Mouse (Mus musculus) hindbrain, postnatal 0 days (tissue): ENCODE measurements around the gene Nvl. TPM values are rescaled to one million over a fixed set of nuclear protein-coding genes. Genes with fewer than 3 reads are reported as not detected.

Experiments used
- ATAC-seq: fragments of 200-750 bp; cut with Nextera tagmentation; 2 replicates; pipeline ENCODE4 v1.8.0; 2017; ENCODE audit warnings: mild to moderate bottlenecking, moderate TSS enrichment, moderate library complexity
- DNase-seq: peaks from one replicate; pipeline ENCODE4 v3.0.0-alpha.2; 2015; ENCODE audit warnings: low spot score
- H3K27ac ChIP-seq: fragments of 300-500 bp; sonication (generic); 2 replicates; pipeline ENCODE4 v1.5.1; 2014; ENCODE audit warnings: mild to moderate bottlenecking
- H3K27me3 ChIP-seq: fragments of 300-500 bp; sonication (generic); 2 replicates; pipeline ENCODE4 v1.6.1; 2014; ENCODE audit warnings: low read length, mixed read lengths; ENCODE audit not compliant: insufficient read depth
- H3K36me3 ChIP-seq: fragments of 300-500 bp; sonication (generic); 2 replicates; pipeline ENCODE4 v1.6.1; 2014; ENCODE audit warnings: low read length, mixed read lengths; ENCODE audit not compliant: insufficient read depth
- H3K4me1 ChIP-seq: fragments of 300-500 bp; sonication (generic); 2 replicates; pipeline ENCODE4 v1.6.1; 2014; ENCODE audit warnings: antibody characterized with exemption, low read length, mixed read lengths; ENCODE audit not compliant: insufficient read depth
- H3K4me2 ChIP-seq: fragments of 300-500 bp; sonication (generic); 2 replicates; pipeline ENCODE4 v1.6.1; 2014; ENCODE audit warnings: low read depth, mild to moderate bottlenecking, low read length, moderate library complexity, mixed read lengths
- H3K4me3 ChIP-seq: fragments of 300-500 bp; sonication (generic); 2 replicates; pipeline ENCODE4 v1.5.1; 2014; ENCODE audit warnings: low read length
- H3K9ac ChIP-seq: fragments of 300-500 bp; sonication (generic); replicated peaks from 2 replicates; pipeline ENCODE4 v1.6.1; 2014; ENCODE audit warnings: mild to moderate bottlenecking, low read length, moderate library complexity, mixed read lengths
- H3K9me3 ChIP-seq: fragments of 300-500 bp; sonication (generic); 2 replicates; pipeline ENCODE4 v1.6.1; 2016; ENCODE audit warnings: low read length, mixed read lengths
- CTCF ChIP-seq: IDR thresholded peaks from 2 replicates; pipeline ENCODE4 v1.5.1; 2016; ENCODE audit warnings: antibody characterized with exemption, control low read depth, low read depth
- WGBS: fragments of 180-500 bp; shearing (Covaris S2); extraction: QIAGEN DNeasy Blood & Tissue Kit; methylation state at CpG from one replicate; pipeline ENCODE4 v1.1.7; 2014; 5-methylcytosine and 5-hydroxymethylcytosine counted together
- polyA plus RNA-seq: library from polyadenylated mRNA; unstranded; fragments of >200 nt; fragmentation: Nextera tagmentation; extraction: Ambion mirVana; gene quantifications from 2 replicates; pipeline ENCODE4 v1.2.1, GENCODE M21; 2015
- total RNA-seq: library from RNA; depleted of rRNA; stranded (reverse); fragments of >200 nt; gene quantifications from 2 replicates; pipeline ENCODE4 v1.2.3, GENCODE M21; 2014

Gene Nvl
- total and polyA plus RNA-seq, 2 experiments from 2014 or later: 24.7 to 26.8 TPM

DNA sequence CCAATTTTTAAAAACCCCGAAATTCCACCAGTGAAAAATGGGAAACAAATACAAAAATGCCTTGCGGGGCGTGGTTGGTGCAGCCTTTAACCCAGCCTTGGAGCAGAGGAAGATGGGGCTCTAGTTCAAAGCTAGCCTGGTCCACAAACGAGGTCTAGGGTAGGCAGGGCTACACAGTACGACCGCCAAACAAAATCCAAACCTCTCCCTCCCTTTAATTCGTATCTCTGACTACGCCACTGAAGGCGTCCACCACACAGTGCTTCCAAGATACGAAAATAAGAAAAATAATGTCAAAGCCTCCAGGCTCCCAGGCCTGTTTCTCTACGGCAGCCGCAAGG lies 425 bp downstream of the Nvl start:
- TF ChIP-seq CTCF: no peak
- Histone ChIP-seq H3K9me3 (no peaks in the 10 kb centered on the region), H3K4me2 (peak overlapping the region; percentile 90), H3K9ac (peak overlapping the region; percentile 75), H3K27ac (peak overlapping the region; percentile 74), H3K4me1 (no peaks in the 10 kb centered on the region), H3K36me3 (peaks cover 7% of the 10 kb centered on the region; the same call in 1 of the 2 replicates), H3K27me3 (no peaks in the 10 kb centered on the region), H3K4me3 (peak overlapping the region; percentile 83)
- DNase-seq: no peak
- under 1% methylated on average over 12 of the region's 12 CpGs for WGBS
- no peak for ATAC-seq

DNA sequence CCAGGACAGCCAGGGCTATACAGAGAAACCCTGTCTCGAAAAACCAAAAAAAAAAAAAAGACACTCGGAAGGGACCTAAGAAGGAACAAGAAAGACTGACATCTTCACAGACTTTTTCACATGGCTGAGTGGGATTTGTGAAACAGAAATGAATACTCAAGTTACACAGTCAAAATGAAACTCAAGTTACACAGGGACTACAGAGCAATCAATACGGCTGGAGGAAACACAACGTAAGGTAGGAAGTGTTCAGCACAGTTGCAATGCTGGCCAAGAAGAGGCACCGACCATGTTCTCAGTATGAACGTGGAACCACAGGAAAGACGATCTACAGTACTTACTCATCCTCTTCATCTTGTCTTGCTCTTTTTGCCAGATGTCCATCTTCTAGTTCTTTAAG lies 5.3 kb downstream of the Nvl start:
- Histone ChIP-seq H3K27me3 (no peaks in the 10 kb centered on the region), H3K4me3 (no peak overlapping the region), H3K36me3 (peaks cover 27% of the 10 kb centered on the region), H3K9ac (no peak overlapping the region), H3K4me2 (no peak overlapping the region), H3K27ac (no peak overlapping the region), H3K4me1 (no peaks in the 10 kb centered on the region), H3K9me3 (no peaks in the 10 kb centered on the region)
- WGBS: 94% methylated on average over 7 of the region's 7 CpGs
- ATAC-seq (no peak), DNase-seq (no peak)
- no peak for TF ChIP-seq CTCF

DNA sequence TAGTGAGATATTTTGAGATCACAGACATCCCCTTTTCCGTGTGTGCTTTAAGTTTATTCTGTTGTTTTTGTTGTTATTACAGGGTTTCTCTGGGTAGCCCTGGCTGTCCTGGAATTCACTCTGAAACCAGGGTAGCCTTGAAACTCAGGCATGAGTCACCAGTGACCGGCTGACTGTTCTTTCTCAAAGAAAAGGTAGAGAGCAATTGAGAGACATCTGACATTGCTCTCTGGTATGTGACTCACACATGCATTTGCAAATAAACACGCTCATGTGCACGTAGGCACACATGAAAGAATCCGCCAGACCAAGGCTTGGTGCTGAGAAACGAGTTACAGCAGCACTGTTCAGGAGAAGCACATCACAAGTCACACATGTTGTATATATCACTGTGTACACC lies 12.1 kb downstream of the Nvl start:
- Histone ChIP-seq H3K9ac (no peak overlapping the region), H3K27me3 (no peaks in the 10 kb centered on the region), H3K4me1 (no peaks in the 10 kb centered on the region), H3K4me2 (no peak overlapping the region), H3K9me3 (no peaks in the 10 kb centered on the region), H3K27ac (no peak overlapping the region), H3K36me3 (peaks cover 63% of the 10 kb centered on the region), H3K4me3 (no peak overlapping the region)
- ATAC-seq (no peak), DNase-seq (no peak)
- WGBS: 95% methylated on average over 6 of the region's 6 CpGs
- TF ChIP-seq CTCF: no peak

DNA sequence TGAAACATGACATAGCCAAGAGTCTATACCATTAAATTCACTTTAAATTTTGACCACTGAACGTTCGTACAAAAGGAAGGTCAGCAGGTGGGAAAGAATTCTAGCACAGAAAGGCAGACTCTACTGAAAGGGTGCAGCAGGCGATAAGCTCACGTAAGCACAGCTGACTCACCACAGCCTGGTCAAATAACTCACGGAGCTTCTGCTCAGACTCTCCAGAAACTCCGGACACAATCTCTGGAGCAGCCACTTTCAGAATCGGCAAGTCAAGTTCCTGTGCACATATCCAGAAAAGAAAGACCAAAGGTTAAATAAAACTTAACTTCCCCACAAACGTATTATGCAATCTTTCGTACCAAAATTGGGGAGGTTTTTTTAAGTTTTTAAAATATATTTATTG lies 17.2 kb downstream of the Nvl start:
- DNase-seq (no peak), ATAC-seq (no peak)
- Histone ChIP-seq H3K27me3 (no peaks in the 10 kb centered on the region), H3K9ac (no peak overlapping the region), H3K9me3 (no peaks in the 10 kb centered on the region), H3K4me3 (no peak overlapping the region), H3K4me1 (no peaks in the 10 kb centered on the region), H3K27ac (no peak overlapping the region), H3K36me3 (peaks cover 56% of the 10 kb centered on the region), H3K4me2 (no peak overlapping the region)
- 95% methylated on average over 9 of the region's 9 CpGs for WGBS
- TF ChIP-seq CTCF: no peak

DNA sequence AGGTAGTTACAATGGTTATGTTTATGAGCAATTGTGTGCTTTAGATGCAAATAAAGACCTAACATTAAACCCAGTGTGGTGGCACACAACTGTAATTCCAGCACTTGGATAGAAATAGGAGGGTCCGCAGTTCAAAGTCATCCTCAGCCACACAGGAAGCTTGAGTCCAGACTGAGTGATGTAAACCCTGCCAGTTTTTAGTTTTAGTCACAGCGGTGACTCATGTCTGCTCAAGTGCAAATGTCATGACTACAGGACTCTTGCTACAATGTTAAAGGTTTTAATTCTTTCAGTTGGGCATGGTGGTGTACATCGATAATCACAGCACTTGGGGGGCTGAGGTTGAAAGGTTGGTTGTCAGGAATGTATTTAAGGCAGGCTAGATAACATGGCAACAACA lies 18.1 kb downstream of the Nvl start:
- Histone ChIP-seq H3K4me3 (no peak overlapping the region), H3K4me2 (no peak overlapping the region), H3K27ac (no peak overlapping the region), H3K9me3 (no peaks in the 10 kb centered on the region), H3K4me1 (no peaks in the 10 kb centered on the region), H3K27me3 (no peaks in the 10 kb centered on the region), H3K9ac (no peak overlapping the region), H3K36me3 (peaks cover 53% of the 10 kb centered on the region)
- no peak for TF ChIP-seq CTCF
- WGBS: 98% methylated on average over 3 of the region's 3 CpGs
- DNase-seq: no peak
- ATAC-seq: no peak

DNA sequence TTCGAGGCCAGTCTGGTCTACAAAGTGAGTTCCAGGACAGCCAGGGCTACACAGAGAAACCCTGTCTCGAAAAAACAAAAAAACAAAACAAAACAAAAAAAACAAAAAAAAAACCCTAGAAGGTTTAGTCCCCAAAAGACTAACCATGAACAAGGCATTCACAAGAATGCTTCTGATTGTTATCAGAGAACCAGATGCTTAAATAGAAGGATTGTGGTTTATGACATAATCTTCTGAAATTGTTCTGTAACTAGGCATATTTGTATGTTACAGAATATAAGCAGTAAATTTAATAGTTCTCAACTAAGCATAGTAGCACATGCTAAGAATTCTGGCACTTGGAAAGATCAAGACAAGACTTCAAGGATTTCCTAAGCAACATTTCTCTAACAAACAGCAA lies 19.9 kb downstream of the Nvl start:
- 96% methylated on average over 2 of the region's 2 CpGs for WGBS
- no peak for TF ChIP-seq CTCF
- Histone ChIP-seq H3K4me3 (no peak overlapping the region), H3K27ac (no peak overlapping the region), H3K9ac (no peak overlapping the region), H3K4me1 (no peaks in the 10 kb centered on the region), H3K36me3 (peaks cover 48% of the 10 kb centered on the region), H3K9me3 (no peaks in the 10 kb centered on the region), H3K4me2 (no peak overlapping the region), H3K27me3 (no peaks in the 10 kb centered on the region)
- no peak for ATAC-seq
- DNase-seq: no peak

DNA sequence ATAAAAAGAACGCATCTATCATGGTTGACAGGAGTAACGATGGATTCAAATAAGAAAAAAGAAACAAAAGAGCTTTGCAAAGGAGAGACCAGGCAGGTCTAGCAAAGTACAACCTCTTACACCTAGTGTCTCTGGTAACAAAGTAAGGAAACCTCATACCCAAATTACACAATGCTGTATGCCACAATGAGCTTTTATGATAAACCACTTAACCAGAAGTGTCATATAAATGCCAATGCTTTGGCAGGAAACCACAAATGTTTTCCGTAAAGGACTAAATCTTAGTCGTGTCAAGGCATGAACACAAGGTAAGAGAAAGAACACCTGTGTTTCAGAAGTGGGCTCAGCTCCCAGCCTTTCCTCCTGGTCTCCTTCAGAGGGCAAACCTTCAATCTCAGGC lies 26.9 kb downstream of the Nvl start:
- no peaks in the 10 kb centered on the region for H3K9me3 ChIP-seq
- no peak overlapping the region for H3K4me2 ChIP-seq
- no peak overlapping the region for H3K4me3 ChIP-seq
- H3K4me1 ChIP-seq: no peaks in the 10 kb centered on the region
- DNase-seq (no peak), ATAC-seq (no peak)
- H3K36me3 ChIP-seq: peaks cover 44% of the 10 kb centered on the region
- H3K27ac ChIP-seq: no peak overlapping the region
- H3K27me3 ChIP-seq: no peaks in the 10 kb centered on the region
- no peak overlapping the region for H3K9ac ChIP-seq
- TF ChIP-seq CTCF: no peak
- 92% methylated on average over 4 of the region's 4 CpGs for WGBS
